Mouse (Mus musculus) thymus, adult 2 months (tissue): Measurements from ENCODE around the gene Prickle1. TPM values are rescaled to one million over a fixed set of nuclear protein-coding genes. Genes with fewer than 3 reads are reported as not detected.

ENCODE experiments used
- DNase-seq: peaks from one replicate; pipeline ENCODE4 v3.0.0; 2021
- H3K27ac ChIP-seq: fragments of 200-500 bp; 2 replicates; pipeline ENCODE4 v1.5.1; 2012; ENCODE audit warnings: low read length, control low read depth; ENCODE audit not compliant: control insufficient read depth, insufficient read depth
- H3K27me3 ChIP-seq: fragments of 200-500 bp; 2 replicates; pipeline ENCODE4 v1.6.1; 2012; ENCODE audit warnings: mild to moderate bottlenecking, low read length, moderate library complexity, mixed read lengths; ENCODE audit not compliant: control insufficient read depth, insufficient read depth
- H3K36me3 ChIP-seq: fragments of 200-500 bp; 2 replicates; pipeline ENCODE4 v1.6.1; 2012; ENCODE audit warnings: mild to moderate bottlenecking, low read length, moderate library complexity; ENCODE audit not compliant: control insufficient read depth, insufficient read depth
- H3K4me1 ChIP-seq: fragments of 200-500 bp; replicated peaks from 2 replicates; pipeline ENCODE4 v1.6.1; 2012; ENCODE audit warnings: low read length; ENCODE audit not compliant: control insufficient read depth, insufficient read depth
- H3K4me3 ChIP-seq: fragments of 200-500 bp; 2 replicates; pipeline ENCODE4 v1.5.1; 2012; ENCODE audit warnings: mild to moderate bottlenecking, low read length, control low read depth, moderate library complexity; ENCODE audit not compliant: control insufficient read depth, insufficient read depth
- CTCF ChIP-seq: fragments of 200-500 bp; IDR thresholded peaks from 2 replicates; pipeline ENCODE4 v1.5.1; 2012; ENCODE audit warnings: mild to moderate bottlenecking, control low read depth, low read length, moderate library complexity, borderline replicate concordance; ENCODE audit not compliant: control insufficient read depth, poor library complexity, insufficient read depth; ENCODE audit errors: extremely low read depth
- POLR2A ChIP-seq: fragments of 200-500 bp; IDR thresholded peaks from 2 replicates; pipeline ENCODE4 v1.6.1; 2012; ENCODE audit warnings: mild to moderate bottlenecking, low read length, control low read depth, moderate library complexity; ENCODE audit not compliant: control insufficient read depth, poor library complexity, insufficient read depth; ENCODE audit errors: extremely low read depth
- WGBS: fragments of 180-500 bp; shearing (Covaris S2); methylation state at CpG from one replicate; pipeline ENCODE4 v1.1.7; 2018; 5-methylcytosine and 5-hydroxymethylcytosine counted together
- polyA plus RNA-seq: library from polyadenylated mRNA; depleted of rRNA; stranded (reverse); fragments of >200 nt; gene quantifications from 2 replicates; pipeline ENCODE4 v1.2.3, GENCODE M21; 2012

Prickle1 gene
- polyA plus RNA-seq, 1 experiment, result 9.7 TPM

DNA sequence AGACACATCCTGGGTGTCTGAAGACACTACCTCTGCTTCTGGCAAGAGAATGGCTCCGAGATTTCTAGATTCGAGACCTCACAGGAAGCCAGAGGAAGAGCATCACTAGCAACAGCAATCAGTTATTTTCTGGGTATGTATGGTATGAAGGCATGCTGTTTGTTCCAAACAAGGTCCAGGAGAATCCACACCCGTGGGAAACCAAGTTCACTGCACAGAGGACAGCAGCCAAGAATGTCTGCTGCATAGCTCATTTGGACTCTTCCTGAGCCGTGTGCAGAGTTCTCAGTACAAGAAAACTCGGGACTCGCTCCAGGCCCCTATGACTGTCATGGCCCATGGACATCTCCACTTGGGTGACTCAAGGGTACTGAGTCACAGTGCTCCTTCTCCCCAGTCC, 34.2 kb downstream of the Prickle1 start:
- Histone ChIP-seq H3K4me1 (peaks cover 6% of the 10 kb centered on the region), H3K27me3 (no peaks in the 10 kb centered on the region), H3K27ac (no peak overlapping the region), H3K36me3 (no peaks in the 10 kb centered on the region), H3K4me3 (no peak overlapping the region)
- no peak for DNase-seq
- no peak for TF ChIP-seq POLR2A
- no peak for TF ChIP-seq CTCF
- WGBS, result 85% methylated on average over 6 of the region's 6 CpGs

DNA sequence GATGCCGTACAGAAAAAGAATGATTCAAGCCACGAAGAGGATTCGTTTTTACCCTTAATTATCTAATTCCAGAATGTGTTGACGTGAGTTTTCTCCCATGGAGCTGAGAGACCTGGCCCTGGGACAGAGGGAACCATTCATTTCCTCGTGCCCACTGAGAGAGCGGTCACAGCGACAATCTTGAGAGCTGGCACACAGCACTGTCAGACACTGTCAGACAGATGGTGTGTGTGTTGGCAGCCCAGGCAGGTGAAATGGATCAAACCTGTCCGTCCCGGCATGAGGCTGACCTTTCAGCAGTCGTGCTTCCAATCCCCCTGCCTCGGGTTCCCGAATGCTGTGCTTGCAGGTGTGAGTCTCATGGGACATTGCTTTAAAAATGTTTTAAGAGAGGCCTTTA, 37.3 kb downstream of the Prickle1 start:
- 98% methylated on average over 12 of the region's 12 CpGs for WGBS
- H3K4me1 ChIP-seq, result peaks cover 2% of the 10 kb centered on the region
- TF ChIP-seq CTCF, result no peak
- TF ChIP-seq POLR2A, result no peak
- no peak overlapping the region for H3K27ac ChIP-seq
- no peak overlapping the region for H3K4me3 ChIP-seq
- no peaks in the 10 kb centered on the region for H3K36me3 ChIP-seq
- no peaks in the 10 kb centered on the region for H3K27me3 ChIP-seq
- DNase-seq, result no peak

DNA sequence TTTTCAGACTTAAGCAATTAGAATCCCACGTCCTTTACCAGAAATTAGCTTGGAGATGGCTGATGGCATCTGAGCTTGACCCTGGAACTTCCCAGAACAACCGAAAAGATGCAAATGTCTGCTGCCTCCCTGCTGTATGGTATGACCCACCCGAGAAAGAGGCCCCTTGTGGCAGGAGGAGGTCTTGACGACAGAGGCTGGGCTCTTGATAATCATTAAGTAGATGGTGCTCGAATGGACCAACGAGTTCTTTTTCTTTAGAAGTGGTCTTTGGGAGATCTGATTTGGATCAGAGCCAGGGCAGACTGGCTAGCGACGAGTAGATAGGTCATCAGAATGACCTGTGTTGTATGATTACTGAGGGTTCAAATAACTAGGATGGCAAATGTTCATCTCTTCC, 40.0 kb downstream of the Prickle1 start:
- no peak overlapping the region for H3K4me3 ChIP-seq
- TF ChIP-seq CTCF (no peak), POLR2A (no peak)
- H3K36me3 ChIP-seq, result no peaks in the 10 kb centered on the region
- H3K4me1 ChIP-seq, result peaks cover 7% of the 10 kb centered on the region
- no peak for DNase-seq
- no peaks in the 10 kb centered on the region for H3K27me3 ChIP-seq
- WGBS, result 85% methylated on average over 8 of the region's 8 CpGs
- H3K27ac ChIP-seq, result no peak overlapping the region

DNA sequence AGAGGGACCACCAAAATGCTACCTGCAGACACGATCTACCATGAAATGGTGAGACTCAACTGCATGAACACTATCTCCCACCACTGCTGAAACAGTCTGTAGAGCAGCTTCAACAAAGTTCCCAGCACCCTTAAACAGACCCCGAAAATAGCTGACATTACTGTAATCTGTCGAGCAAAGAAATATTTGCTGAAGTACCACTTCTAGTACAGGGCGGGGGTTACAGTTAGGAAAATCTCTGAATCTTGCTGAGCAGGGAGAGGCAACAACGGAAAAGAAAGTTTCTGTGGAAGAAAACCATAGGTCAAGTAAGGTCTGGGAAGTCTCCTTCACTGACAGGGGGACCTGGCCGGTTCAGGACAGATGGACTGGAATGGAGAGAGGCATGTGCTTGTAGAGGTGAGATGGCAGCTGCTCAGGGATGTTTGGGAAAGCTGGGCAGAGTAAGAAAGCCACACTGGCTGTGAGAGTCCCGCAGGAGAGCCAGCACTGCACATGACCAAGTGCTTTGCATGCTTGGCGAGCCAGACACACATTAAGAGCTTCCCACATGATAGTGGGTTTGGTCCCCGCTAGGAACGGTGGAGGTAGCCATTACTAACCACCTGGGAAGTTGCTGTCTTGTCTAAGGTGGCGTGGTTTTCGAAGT, 41.4 kb downstream of the Prickle1 start:
- TF ChIP-seq POLR2A (no peak), CTCF (no peak)
- no peak for DNase-seq
- H3K4me1 ChIP-seq, result peaks cover 7% of the 10 kb centered on the region
- no peaks in the 10 kb centered on the region for H3K27me3 ChIP-seq
- H3K4me3 ChIP-seq, result no peak overlapping the region
- 92% methylated on average over 12 of the region's 12 CpGs for WGBS
- H3K27ac ChIP-seq, result no peak overlapping the region
- H3K36me3 ChIP-seq, result no peaks in the 10 kb centered on the region

DNA sequence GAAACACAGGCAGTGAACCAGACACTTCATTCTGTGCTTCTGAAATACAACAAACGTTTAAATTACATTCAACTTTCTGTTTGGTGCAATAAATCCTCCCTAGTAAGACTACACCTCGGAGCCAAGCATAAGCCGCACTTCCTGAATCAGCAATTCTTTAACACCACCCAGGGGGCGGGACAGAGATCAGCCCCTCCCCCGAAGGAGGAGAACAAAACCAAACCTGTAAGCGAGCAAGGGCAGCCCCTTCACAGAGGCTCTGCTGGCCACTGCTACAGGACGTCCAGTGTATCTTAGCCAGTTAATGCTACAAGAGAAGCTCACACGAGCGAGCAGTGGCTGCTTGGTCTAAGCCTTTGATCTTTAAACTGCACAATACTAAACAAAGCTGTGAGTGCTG, 43.5 kb downstream of the Prickle1 start:
- Histone ChIP-seq H3K4me3 (0 out of 2 replicates have a peak overlapping the region, but pooled peaks have one; percentile 12), H3K4me1 (peaks cover 7% of the 10 kb centered on the region), H3K27ac (no peak overlapping the region), H3K27me3 (no peaks in the 10 kb centered on the region), H3K36me3 (no peaks in the 10 kb centered on the region)
- TF ChIP-seq POLR2A (no peak), CTCF (no peak)
- 17% methylated on average over 9 of the region's 9 CpGs for WGBS
- DNase-seq, result peak; percentile 66

DNA sequence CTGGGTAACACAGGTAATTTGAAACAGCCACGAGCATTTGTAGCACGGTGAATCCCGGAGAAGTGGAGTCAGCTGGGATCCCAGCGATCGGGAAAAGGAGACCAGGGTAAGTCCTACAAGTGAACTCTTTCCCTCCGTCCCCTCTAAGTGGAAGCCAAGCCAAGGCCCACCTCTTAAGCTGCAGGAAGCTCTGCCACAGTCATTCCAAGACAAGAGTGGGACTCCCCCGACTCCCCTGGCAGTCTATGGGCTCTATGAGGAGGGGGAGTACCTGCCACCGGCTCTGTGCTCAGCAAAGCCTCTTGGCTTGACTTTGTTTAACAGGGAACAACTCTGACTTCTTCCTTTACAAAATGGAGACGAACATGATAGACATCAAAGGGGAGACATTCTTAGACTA, 47.4 kb downstream of the Prickle1 start:
- Histone ChIP-seq H3K4me1 (peaks cover 4% of the 10 kb centered on the region), H3K4me3 (no peak overlapping the region), H3K27ac (no peak overlapping the region), H3K36me3 (no peaks in the 10 kb centered on the region), H3K27me3 (no peaks in the 10 kb centered on the region)
- DNase-seq, result no peak
- WGBS, result 94% methylated on average over 9 of the region's 9 CpGs
- TF ChIP-seq CTCF, result no peak
- no peak for TF ChIP-seq POLR2A

DNA sequence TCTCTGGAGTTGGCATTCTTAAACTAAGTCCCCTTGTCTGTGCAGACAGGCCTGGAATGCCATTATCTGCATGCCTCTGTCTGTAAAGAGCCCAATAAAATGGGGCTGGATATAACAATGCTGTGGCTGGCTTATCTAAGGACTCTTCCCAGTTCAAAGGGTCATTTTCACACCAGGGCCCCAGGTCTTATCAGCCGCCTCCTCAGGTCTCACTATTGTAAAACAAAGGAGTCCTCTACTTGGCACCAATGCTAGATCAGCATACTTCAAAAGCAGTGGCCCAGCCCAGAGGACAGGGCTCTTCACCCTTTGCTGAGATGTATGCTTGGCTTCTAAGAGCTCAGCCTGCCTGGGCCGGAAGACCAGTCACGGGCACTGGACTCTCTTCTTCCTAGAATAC, 56.3 kb downstream of the Prickle1 start:
- 99% methylated on average over 3 of the region's 3 CpGs for WGBS
- Histone ChIP-seq H3K4me1 (no peaks in the 10 kb centered on the region), H3K27ac (no peak overlapping the region), H3K36me3 (no peaks in the 10 kb centered on the region), H3K27me3 (no peaks in the 10 kb centered on the region), H3K4me3 (no peak overlapping the region)
- TF ChIP-seq CTCF (no peak), POLR2A (no peak)
- no peak for DNase-seq

DNA sequence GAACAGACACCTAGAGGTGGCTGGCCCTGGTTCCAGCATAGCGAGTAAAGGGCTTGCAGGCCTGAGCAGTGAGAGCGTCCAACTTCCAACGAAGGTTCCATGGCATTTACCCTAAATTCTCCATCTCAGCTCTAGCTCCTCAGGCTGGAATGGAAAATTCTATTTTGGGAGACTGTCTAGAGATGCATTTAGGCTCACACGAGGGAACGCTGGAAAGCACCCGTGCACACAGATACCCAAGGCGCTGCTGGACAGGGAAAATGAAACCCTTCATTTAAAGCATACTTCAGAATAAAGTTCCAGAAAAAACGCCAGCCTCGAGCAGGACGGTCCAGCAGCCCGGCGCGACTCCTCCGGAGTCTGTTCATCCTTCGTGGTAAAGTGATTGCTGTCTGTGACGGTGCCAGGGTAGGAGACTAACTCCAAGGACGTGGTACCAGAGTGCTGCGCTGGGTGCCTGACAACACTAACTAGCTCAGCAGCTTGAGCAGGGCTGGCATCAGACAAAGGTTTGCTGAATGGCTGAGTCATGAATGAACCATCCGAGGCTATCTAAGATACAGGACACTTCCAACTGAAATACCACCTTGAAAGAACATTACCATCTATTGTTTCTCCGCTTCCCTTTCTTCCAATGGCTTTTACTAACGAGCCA, 57.0 kb downstream of the Prickle1 start:
- H3K4me3 ChIP-seq, result no peak overlapping the region
- H3K4me1 ChIP-seq, result peaks cover 4% of the 10 kb centered on the region
- H3K36me3 ChIP-seq, result no peaks in the 10 kb centered on the region
- no peak for TF ChIP-seq POLR2A
- TF ChIP-seq CTCF, result no peak
- 97% methylated on average over 21 of the region's 21 CpGs for WGBS
- H3K27ac ChIP-seq, result no peak overlapping the region
- no peaks in the 10 kb centered on the region for H3K27me3 ChIP-seq
- DNase-seq, result no peak
